Mouse (Mus musculus) megakaryocyte-erythroid progenitor cell, adult 5 weeks (primary cell): ENCODE measurements around the gene Stx2. TPM values are rescaled to one million over a fixed set of nuclear protein-coding genes. Genes with fewer than 3 reads are reported as not detected.

Source experiments
- polyA plus RNA-seq: library from polyadenylated mRNA; stranded (reverse); fragments of >175 nt; gene quantifications from 2 replicates; pipeline ENCODE4 v1.2.3, GENCODE M21; 2012

Stx2 gene
- polyA plus RNA-seq, result 14.1 and 20.1 TPM in 2 replicates

DNA sequence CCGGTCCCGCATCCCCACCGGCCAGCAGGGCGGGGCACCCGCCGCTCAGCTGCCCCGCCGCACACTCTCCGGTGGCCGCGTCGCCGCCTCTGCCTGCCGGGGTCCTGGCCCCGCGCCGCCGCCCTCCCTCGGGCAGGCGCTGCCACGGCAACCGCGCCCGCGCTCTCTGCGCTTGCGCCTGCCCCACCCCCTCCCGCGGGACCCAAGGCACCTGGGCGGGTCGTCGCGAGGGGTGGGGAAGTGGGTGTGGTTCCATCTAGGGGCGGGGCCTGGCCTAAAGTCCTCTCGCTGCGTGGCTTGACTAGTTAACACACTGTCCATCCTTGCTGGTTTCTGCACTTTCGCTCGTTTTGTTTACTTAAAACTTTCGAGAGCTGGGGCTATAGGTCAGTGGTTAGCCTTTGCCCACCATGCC lies at the start of gene Stx2:
TSS of gene Stx2 (minus strand) at position 163 of the 415 bp plus-strand sequence.

DNA sequence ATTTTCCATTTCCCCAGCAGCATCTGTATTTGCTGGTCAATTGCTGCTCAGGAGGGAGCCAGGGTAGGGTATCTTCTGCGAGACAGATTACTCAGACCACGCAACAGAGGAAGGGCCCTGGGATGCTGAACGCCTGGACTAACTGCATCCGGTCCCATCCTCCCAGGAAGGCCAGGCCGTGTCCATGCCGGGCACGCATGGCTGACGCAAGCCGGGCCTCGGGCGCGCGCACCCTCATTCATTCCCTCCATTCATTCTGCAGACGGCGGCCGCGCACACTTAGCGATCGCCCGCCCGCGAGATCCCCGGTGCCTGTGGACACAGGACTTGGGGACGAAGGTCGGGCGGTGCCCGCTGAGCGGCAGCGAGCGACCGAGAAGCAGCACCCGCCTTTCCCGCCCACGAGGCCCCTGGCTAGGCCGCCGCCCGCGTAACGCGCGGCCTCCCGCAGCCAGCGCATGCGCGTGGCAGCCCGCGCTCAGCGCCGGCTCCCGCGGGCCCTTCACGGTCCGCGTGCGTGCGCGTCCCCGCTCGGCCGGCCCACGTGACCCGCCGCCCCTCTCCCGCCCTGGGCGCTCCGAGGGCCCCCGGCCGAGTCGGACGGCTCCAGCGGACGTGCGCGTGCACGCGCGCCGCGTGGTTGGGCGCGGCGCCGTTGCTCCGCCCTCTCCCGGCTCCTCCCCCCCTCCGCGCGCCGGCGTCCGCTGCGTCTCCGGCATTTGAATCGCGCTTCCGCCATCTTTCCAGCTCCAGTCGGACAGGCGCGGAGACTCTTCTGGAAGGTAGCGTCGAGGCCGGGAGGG lies 11.3 kb upstream of the Stx2 start, which contains the start of gene Ran:
TSS of gene Ran (plus strand) at position 573 of the 803 bp plus-strand sequence.

DNA sequence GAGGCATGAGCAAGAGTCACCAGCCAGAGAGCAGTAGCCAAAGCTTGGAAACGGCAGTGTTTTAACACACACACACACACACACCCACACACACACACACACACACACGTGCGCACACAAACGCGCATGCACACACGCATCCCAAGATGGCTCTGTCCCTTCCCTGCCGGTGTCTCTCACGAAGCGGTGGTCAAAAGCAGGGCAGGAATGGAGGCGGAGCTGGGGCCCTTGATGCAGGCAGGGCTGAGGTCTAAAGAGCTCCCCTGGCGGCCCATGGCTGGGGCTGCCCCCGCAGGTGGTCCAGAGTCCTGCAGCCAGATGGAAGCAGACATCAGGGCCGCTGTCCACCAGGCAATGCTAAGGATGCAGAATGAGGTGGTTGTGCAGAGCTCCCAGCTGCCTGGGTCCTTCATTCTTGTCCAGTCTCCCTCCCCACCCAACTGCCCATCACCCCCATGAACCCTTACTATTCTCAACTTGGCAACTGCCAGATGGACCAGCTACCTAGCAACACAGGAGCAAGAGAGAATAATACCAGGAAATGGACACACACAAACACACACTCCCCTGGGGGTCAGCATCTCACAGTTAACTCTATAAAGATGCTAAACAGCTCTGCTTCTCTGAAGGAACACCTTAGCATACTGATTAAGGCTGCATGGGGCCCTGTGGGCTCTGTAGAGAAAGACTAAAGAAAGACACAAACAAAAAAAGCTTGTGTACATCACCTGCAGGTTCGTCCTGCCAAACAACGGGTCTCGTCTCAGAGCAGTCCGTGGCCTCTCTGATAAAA lies 54.9 kb downstream of the Stx2 start, which contains the start of gene Rimbp2:
TSS of gene Rimbp2 (minus strand) at position 209 of the 793 bp plus-strand sequence.

Other genes with a start within 250 kb of the Stx2 start
- gene Rimbp2, start 55.1 kb downstream of the Stx2 start, polyA plus RNA-seq, result not detected in 2 replicates
- 3,619 and 4,336 TPM in 2 replicates for gene Ran, start 11.5 kb upstream of the Stx2 start, polyA plus RNA-seq
- gene Adgrd1, start 88.2 kb upstream of the Stx2 start, polyA plus RNA-seq, result 0.13 and 0.17 TPM in 2 replicates